Mouse (Mus musculus) MEL-GATA-1-ER (cell line): ENCODE data around the gene Bsg.

ENCODE experiments used
- DNase-seq: peaks from one replicate; pipeline ENCODE4 v3.0.0-alpha.2; 2012; ENCODE audit warnings: low read depth; ENCODE audit errors: extremely low read depth

Bsg gene

DNA sequence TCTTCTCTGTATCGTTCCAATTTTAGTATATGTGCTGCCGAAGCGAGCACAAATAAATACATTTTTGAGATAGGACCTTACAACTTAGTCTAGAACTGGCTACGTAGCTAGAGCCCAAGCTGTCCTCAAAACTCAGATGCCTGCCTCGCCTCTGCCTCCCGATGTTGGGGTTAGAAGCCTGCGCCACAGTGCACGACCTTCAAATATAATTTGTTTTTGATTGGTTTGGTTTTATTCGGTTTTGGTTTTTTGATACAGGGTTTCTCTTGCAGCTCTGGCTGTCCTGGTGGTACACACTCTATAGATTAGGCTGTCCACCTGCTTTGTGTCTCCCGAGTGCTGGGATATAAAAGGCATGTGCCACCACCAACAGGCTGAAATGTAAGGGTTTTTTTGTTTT is 750 bp upstream of the Bsg start:
- no peak for DNase-seq

DNA sequence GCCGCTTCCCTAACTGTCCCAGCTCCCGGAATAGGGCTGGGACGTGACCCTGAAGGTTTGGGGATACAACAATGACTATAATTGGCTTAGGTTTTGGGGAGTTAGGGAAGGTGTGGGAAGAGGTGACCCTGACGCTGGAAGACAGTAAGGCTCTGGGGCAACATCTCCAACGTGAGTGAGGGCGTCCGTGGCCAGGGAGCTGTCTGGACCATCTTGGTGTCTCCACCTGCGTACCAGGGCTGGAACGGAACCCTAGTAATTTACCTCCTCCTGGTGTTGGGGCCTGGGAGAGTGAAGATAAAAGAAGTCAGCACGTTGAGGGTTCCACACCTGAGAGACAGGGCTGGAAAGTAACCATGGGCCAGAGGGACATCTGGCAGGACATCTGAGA is 674 bp downstream of the Bsg start:
- no peak for DNase-seq

DNA sequence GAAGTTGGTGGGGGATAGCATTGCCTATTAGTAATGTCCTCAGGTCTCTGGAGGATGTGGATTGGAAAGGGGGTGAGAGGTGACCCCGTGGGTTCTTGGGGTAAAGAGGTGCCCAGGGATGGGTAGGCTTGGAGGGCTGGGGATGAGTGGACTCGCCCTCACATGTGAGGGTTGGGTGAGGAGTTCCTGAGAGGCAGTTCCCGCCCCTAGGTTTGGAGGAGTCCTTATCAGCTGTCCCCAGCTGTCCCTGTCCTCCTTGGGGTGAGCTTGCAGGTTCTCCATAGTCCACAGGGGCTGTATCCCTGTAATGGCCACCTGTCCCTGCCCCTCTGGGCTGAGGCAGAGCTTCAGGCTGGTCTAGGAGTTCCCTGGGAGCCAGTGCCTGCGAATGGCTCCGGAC is 1.7 kb downstream of the Bsg start:
- peak; percentile 77 for DNase-seq

DNA sequence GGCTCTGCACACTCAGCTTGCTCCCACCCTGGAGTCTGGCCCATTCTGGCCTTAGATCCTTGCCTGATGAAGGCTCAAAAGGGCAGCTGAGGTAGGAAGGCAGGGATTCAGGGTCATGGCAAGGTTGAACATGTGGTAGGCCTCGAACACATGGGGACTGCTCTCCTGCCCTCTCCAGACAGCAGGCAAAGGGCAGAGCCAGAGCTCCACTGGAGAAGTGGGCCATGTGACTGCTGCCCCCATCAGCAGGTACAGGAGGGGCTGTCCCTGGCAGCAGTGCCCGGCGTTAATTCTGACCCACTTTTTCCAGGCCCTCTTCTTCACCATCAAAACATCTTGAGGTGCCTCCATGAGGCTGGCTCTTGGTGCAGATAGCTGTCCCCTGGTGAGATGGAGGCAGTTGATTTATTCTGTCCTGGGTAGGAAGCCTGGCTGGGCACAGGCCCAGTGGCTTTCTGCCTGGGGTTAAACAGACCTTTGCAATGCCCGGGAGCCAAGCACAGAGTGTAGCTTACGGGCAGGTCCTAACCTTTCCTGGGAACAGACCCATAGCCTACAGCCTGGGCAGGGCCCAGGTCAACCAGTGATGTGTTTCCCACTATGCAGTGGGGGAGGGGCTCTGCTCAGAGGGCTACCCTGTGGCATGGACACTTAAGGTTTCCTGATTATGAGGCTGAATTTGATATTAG is 2.3 kb downstream of the Bsg start:
- DNase-seq: no peak

DNA sequence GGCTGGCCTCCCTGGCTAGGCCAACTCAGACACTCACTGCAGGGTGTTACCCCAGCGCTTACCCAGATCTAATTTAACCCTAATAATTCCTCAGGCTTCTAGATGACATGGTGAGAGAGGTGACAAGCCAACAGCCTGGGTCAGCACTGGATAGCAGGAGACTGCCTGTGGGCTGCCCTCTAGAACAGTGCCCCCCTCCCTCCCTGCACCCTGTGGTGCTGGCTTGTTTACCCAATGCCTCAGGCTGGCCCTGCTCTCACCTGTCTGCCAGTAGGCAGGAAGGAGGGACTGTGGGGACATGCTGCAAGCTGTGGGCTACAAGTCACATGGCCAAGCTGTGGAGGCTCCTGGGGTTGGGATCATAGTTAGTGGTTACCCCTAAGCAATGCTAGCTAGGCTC is 2.9 kb downstream of the Bsg start:
- no peak for DNase-seq

DNA sequence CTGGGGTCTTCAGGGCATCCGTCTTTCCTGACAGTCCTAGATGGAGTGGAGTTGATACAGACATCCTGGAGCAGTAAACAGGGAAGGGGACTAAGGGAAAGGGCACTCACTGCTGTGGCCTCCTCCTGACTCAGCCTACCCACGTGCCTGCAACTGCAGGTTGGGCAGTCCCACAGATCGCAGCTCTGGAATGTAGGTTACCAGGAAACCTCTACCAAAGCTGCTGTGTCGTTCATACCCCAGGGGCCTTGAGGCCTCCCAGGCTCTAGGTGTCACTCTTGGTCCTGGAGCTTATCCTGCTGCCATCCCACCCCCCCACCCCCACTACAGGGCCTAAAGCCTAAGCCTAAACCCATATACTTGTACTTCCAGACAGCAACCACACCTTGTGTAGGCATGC is 3.5 kb downstream of the Bsg start:
- no peak for DNase-seq

DNA sequence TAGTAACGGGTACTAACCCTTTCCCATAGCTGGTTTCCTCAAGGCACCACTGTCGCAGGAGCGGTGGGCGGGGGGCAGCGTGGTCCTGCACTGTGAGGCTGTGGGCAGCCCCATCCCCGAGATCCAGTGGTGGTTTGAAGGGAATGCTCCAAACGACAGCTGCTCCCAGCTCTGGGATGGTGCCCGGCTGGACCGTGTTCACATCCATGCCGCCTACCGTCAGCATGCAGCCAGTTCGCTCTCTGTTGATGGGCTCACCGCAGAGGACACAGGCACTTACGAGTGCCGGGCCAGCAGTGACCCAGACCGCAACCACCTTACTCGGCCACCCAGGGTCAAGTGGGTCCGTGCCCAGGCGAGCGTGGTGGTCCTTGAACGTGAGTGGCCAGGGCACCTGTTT is 4.4 kb downstream of the Bsg start:
- no peak for DNase-seq

DNA sequence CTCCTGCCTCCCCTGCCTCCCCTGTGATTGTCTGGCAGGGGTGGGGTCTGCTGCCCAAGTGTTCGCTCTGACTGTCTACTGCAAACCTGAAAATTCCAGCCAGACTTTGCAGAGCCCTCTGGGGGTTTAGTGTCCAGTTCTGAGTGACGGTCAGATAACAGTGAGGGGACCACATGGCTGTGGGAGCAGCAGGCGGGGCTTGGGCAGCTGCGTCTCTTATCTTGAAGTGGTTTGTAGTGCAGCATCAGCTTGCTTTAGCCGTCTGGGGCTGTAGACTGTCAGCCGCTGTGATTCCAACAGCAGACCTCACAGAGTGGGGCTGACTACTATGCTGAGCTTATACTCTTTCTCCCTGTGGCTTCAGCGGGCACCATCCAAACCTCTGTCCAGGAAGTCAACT is 5.0 kb downstream of the Bsg start:
- DNase-seq: no peak

DNA sequence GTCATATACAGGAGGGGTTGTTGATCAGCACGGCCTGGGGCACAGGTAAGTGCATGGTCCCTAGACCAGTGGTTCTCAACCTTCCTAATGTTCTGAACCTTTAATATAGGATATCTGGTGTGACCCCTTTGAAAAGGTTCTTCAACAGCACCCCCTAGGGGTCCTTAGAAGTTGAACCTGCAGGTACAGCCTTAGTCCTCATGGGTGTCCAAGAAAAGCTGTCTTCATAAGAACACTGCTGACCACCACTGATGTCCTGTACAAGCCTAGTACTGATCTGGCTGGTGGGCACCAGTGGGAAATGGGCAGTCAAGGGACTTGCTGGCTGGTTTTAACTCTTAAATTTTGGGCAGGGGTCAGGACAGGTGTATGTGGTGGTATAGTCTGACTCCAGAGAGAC is 7.7 kb downstream of the Bsg start:
- DNase-seq: no peak

DNA sequence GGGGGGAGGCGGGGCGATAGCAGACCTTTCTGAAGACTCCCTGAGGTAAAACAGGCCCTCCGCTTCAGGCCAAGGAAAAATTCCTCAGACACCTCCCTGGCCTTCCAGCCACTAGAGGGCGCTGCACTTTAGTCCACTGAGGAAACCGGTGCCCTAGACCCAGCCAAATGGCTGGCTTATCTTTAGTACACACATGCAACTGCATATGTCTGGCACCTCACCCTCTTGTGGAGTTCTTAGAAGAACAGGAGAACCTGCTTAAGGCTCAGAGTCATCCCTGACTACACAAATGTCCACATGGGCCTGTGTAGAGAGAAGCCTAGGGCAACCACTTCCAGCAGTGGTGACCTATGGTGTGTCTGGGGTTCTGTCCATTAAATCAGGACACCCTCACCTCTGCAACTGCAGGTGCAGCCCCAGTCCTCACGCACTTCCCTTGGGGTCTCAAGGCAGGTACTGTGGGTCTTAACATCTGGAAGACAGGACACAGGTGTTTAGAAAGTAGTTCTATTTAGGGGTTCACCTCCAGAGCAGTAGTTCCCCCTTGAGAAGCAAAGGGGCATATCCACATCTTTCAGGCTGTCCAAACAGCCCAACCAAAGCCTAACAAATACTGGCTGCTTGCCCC is 8.3 kb downstream of the Bsg start:
- DNase-seq: peak; percentile 90

DNA sequence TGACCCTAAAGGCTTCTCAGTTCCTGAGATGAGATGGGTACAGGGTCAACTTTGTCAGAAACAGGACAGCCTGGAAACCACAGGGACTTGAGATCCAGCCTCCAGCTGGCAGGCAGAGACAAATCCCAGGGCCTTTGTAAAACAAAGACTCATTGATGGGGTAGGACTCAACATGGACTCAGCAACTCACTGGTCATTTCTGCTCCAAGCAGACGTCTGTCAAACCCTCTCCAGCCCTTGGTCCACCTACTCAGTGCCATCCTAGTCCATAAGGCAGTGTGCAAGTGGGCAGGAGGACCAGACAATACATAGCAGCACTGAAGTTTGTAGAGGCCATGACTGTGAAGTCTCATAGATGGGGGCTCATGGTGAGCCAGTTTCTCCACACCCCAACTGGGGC is 8.9 kb downstream of the Bsg start:
- DNase-seq: no peak

DNA sequence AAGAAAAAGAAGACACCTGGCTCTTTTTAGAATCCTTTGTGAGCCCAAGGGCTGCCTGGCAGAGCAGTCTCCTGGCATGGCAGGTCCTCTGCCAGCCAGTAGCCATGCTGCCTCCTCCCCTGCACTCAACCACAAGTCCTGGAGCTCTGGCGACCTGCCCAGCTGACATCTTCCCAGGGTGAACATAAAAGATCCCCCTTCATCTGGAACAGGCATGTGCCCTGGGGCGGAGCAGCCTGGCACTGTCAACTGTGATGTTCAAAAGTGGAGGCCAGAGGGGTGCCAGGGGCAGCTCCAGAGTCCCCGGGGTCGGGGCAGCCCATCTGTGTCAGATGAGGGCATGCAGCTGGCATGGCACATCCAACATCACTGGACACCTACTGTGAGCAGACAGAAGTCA is 10.7 kb downstream of the Bsg start:
- DNase-seq: no peak

DNA sequence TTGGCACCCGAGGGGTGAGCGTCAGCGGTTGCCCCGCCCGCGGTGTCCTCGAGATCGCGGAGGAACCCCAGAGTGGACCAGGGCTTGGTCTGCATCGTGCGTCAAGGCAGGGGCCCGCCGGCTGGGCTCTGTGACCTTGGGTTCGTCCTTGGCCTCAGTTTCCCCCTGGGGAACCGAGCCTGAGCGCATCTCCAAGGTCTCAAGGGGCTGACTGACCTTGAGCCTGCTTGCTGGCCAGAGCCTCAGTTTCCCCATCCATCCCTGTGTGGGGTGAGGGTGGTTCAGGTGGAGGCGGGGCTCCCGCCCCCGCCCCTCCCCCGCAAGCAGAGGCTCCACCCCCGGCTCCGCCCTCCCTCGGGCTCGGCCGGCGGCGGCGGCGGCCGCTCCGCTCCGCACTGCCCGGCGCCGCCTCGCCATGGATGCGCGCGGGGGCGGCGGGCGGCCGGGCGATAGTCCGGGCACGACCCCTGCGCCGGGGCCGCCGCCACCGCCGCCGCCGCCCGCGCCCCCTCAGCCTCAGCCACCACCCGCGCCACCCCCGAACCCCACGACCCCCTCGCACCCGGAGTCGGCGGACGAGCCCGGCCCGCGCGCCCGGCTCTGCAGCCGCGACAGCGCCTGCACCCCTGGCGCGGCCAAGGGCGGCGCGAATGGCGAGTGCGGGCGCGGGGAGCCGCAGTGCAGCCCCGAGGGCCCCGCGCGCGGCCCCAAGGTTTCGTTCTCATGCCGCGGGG is 12.1 kb downstream of the Bsg start, which contains the start of gene Hcn2:
TSS of gene Hcn2 (plus strand) at position 381 of the 734 bp plus-strand sequence.
- no peak for DNase-seq

DNA sequence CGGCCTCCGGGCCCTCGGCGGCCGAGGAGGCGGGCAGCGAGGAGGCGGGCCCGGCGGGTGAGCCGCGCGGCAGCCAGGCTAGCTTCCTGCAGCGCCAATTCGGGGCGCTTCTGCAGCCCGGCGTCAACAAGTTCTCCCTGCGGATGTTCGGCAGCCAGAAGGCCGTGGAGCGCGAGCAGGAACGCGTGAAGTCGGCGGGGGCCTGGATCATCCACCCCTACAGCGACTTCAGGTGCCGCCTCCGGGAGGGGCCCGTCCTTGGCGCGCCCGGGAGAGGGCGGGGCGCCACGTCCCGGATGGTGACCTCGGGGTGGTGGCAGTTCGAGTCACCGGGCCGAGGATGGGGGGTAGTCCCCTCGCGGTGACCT is 12.7 kb downstream of the Bsg start:
- DNase-seq: no peak

DNA sequence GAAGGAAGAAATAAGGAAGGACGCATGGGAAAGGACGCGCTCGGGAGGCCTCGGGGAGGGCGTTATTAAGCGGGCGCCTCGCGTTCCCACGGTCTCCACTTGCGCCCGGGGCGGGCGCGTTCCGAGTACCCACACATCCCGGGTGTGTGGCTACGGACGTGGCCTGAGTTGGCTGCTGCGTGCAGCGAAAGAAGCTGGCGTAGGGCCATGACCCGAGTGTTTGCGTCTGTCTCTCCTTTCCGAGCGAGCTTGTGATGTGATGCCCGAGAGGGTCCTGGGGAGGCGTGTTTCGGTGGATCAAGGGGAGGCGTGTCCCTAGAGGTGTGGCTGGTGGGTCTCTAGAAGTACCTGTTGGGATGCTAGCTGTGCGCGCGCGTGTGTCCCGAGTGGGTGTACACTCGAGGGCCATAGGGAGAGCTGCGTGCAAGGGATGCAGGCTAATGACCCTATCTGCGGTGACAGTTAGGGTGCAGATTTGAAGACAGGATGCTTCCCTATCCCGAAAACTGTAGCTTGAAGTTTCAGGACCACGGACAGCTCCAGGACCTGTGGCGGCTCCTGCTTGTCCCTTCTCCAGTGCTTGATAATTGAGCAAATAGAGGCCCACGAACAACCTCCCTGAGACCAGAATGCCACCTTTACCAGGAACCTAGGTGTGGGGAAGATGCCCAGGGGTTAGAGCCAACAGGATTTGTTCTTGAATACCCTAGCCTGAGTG is 13.5 kb downstream of the Bsg start:
- DNase-seq: peak; percentile 60

DNA sequence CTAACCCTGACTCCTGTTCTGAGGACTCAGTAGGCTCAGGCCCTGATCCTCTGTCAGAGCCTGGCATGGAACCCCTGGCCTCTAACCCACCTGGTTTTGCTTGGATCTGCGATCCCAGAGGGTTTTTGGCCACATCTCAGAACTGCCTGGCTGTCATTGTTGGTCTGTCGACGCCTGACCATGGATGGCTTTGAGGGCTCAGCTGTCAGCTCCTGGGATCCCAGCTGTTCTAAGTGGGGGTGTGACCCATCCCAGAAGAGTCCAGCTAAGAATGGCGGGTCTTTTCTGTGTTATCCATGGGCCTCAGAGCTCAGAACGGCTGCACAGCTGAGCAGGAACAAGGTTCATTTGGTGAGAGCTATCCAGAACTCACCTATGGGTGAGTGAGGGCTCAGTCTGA is 16.8 kb downstream of the Bsg start:
- no peak for DNase-seq

DNA sequence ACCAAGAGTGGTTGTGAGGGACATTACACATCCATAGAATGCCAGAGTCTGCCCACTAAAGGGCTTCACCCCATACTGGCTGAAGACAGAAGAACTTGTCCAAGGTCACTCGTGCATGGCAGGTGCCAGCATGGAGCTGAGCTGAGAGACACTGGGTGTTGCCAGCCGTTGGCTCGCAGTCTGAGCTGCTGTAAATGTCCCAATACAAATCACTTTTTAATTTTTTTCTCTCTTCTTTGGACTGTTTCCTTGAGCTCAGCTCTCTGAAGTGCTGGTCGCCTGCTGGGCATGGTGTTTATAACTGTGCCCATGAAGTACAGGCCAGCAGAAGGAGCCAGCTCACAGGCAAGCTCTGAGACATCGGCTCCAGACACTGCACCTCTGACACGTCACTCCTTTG is 18.8 kb downstream of the Bsg start:
- no peak for DNase-seq

DNA sequence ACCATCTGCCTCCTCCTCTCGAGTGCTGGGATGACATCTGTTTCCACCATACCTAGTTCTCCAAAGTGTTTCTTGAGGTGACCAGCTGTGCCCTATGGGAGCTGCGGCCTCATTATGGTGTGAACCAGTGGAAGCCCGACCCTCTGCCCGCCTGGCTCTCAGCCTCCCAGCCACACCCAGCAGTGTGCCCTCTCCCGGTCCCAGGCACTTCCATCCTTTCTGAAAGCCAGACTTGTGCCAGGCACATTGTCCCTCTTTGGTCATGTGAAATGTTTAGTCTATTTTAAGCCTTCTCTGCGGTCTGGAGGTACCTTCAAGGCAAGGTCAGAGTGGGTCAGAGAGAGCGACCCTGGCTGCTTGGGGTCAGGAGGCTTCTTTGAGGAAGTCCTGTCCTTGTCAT is 19.4 kb downstream of the Bsg start:
- no peak for DNase-seq

DNA sequence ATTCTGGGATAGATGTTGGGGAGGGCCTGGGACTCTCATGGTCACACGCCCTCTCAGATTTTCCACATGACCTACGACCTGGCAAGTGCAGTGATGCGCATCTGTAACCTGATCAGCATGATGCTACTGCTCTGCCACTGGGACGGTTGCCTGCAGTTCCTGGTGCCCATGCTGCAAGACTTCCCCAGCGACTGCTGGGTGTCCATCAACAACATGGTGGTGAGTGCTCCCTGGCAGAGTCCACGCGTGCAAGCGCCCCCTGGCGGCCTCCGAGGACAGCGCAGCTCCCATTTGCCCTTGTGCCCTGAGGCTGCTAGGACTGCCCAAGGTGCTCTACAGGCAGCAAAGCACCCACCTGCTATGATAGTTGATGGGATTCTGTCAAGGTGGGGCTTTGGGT is 21.8 kb downstream of the Bsg start:
- peak; percentile 37 for DNase-seq

DNA sequence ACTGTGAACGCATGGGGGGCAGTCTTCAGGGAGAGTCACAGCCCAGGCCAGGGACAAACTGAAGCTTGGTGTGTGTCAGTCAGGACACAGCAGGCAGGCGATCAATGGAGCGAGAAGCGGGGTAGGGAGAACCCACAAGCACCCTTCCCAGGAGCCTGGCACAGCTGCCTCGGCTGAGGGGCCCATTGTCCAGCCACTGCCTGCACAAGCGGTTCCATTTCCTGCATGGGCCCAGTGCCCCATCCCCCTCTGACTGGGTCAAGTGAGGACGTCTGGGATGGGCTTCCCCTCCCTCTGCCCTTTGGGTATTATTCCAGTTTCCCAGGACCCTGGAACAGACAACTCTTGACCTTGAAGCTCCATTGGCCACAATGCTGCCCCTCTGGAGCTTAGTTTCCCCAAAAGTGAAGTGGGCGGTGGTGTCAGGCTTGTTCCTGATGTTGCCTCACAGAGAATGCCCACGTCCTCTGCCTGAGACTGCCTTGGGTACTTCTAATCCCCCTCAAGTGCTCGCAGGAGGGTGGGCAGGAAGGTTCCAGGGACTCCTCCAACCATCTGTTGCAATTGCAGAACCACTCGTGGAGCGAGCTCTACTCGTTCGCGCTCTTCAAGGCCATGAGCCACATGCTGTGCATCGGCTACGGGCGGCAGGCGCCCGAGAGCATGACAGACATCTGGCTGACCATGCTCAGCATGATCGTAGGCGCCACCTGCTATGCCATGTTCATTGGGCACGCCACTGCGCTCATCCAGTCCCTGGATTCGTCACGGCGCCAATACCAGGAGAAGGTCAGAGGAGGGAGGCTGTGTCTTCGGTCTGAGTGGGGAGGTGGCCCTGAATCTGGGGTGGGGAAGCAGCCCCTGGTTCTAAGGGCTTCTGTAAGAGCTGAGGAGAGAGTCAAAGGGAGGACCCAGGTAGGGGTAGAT is 24.3 kb downstream of the Bsg start:
- no peak for DNase-seq

DNA sequence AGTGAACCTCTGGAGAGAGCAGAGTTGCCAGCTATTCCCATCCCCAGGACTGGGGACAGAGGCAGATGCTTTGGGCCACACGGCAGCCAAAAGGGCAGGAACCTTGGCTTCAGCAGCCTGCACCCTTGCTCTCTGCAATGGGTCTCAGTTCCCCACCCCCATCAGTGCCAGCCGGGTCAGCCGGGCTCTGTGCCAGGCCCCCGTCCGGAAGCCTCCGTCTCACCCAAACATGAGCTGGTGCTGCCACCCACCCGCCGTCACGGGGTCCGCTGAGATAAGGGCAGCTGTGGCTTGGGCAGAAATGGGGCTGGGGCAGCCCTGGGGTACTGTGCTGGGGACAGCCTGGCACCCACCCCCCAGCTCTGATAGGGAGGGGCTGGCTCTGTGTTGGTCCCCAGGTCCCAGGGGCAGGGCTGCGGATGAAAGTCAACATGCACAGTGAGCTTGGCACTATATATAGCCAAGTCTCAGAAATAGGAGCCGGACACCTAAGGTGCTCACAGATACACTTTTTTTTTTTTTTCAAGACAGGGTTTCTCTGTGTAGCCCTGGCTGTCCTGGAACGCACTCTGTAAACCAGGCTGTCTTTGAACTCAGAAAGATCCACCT is 25.2 kb downstream of the Bsg start:
- no peak for DNase-seq
